Mouse (Mus musculus) left cerebral cortex, adult 8-10 months (tissue): ENCODE results near the gene Cfap45. TPM values are rescaled to one million over a fixed set of nuclear protein-coding genes. Genes with fewer than 3 reads are reported as not detected.

Source experiments
- DNase-seq, 2 experiments: peaks; one replicate each; pipeline ENCODE4 v3.0.0; 2022; ENCODE audit warnings: low spot score in 2 of 2
- total RNA-seq, 4 experiments: library from RNA; stranded (reverse); gene quantifications; 2 replicates each; pipeline ENCODE4 v1.2.4; 2022

Cfap45 gene
- total RNA-seq, 4 experiments from 2014 or later: 3.7 to 4.7 (median 4.1) TPM

DNA sequence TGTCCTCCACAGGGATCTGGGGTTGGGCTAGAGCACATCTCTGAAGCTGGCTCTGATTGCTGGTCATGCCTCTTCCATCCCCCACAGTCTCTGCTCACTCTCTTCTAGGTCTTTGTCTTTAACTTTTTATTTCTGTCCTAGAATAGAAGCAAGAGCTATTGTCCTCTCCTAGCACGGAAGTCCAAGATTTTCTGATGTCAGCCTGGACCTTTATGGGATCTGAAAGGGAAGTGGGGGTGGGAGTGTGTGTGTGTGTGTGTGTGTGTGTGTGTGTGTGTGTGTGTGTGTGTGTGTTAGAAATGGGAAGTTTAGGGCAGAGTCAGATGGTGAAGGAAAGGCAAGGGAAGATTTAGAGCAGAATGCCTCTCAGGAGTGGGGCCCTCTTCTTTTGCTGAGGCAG is 32.0 kb downstream of the Cfap45 start:
- no peak for DNase-seq

DNA sequence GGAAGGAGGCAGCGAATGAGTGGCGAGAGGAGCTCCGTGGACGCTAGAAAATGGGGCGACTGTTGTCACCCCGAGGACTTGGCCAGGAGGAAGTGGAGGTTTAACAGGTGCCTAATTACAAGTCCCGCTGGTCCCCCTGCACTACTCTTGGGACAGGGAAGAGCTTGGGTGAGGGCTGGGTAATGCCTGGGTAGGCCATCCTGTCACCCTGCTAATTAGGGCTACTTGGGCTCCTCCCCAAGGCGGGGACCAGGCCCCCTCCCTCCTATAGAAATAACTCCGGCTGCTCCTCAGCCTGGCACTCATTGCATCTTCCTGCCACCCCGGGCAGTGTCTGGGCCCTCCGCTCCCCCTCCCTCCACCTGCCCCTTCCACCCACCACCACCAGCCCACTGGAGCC is 35.0 kb downstream of the Cfap45 start, which contains the start of gene Vsig8:
TSS of gene Vsig8 (plus strand) at position 301 of the 400 bp plus-strand sequence.
- DNase-seq: no peak

- peak; percentile 39 to 65 for DNase-seq
Measured at GRCm38 (mm10) chr1:172562641-172563464, 42.3 kb downstream of the Cfap45 start.

- DNase-seq: no peak
Measured at GRCm38 (mm10) chr1:172563465-172563828, 42.8 kb downstream of the Cfap45 start.

DNA sequence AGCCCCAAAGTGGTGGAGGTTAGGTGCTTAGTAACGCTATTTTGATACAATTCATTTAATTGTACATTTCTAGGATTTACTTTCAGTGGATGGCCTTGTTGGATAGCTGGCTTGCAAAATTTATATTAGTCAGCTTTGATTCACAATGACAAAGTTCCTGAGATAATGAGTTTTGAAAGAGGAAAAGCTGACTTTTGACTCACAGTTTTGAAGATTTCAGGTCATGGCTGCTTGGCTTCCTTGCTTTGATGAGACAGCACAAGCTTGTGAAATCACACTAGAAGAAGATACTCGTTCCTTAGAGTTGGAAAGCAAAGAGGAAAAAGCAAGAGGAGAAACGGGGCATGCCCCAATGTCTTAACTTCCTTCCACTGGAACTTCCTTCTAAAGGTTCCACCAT is 45.5 kb downstream of the Cfap45 start:
- no peak for DNase-seq

- no peak for DNase-seq
Measured at GRCm38 (mm10) chr1:172567758-172568157, 47.2 kb downstream of the Cfap45 start.

DNA sequence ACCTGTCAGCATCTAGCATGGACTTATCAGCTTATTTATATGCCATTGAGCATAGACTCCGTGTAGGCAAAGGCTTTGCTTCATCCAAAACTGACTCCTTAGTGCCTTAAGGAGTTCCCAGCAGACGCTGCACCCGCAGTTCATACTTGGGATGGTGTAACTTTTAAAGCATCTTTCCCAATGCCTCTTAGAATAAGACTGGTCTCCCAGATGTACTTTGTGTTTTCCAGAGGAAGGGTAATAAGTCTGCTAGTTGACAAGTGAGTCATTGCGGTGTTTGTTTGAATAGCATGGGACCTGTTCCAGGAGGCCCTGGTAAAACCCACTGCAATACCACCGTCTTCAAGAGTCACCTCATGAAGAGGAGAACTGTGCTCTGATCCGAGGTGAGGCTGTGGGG is 59.5 kb downstream of the Cfap45 start:
- DNase-seq: no peak

GRCm38 (mm10) chr1:172582436-172582835 is 61.8 kb downstream of the Cfap45 start:
- DNase-seq: no peak

- no peak for DNase-seq
Measured at GRCm38 (mm10) chr1:172584271-172584670, 63.7 kb downstream of the Cfap45 start.

DNA sequence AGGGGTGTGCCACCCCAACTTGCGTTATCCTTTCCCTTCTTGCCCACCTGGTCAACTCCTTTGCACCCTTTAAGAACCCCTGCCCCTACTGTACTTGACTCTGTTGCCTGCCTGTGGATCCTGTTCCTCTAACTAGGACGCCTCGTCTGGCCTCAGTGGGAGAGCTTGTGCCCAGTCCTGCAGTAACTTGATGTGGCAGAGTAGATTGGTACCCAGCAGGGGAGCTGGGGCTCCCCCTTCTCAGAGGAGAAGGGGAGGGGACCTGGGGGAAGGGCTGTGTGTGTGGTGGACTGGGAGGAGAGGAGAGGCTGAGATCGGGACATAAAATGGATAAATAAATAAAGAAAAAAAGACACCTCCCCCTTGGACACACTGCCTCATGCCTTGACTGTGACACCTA is 64.4 kb downstream of the Cfap45 start:
- no peak for DNase-seq

DNA sequence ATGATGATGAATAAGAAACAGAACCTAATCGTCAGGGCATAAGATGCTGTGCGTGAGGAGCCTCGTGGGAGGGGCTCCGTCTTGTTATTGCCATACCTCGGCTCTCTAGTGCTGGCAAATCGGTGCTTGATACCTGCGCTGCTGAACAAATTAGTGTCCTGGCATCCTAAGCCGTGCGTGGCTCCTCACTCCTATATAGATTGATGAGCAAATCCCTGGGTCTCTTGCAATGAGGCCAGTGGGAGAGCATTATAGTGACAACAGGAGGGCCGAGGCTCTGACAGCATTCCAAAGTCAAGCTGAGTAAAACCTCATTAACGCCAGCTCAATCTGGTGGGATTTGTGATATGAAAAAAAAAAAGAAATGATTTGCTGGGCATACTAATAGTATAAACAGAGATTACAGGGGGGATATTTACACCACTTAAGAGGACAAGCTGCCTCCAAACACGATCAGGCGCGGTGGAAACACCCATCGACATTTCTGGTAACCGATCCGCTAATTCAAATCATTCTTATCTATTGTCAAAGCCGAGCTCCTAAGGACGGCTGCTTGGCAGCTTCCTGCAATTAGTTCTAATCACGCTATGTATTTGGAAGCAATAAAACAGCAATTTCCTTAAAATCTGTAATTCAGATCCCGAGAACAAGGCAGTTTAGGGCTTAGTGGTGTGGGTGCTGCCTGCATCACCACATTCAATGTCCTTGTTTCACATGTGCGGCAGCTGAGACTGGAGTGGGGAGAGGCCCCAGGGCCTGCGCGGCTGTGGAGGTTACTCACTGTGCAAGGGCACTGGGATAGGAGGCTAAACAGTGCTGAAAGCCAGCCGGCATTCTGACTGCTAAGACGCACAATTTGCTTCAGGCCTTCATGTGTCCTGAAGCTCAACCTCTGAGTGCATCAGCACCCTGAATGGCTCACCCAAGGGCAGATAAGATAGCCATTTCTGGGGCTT is 65.3 kb downstream of the Cfap45 start:
- no peak for DNase-seq

GRCm38 (mm10) chr1:172590385-172590784 is 69.8 kb downstream of the Cfap45 start, which contains the start of gene Slamf8:
Gene Slamf8 (minus strand): TSS chr1:172590568.
- no peak for DNase-seq

DNA sequence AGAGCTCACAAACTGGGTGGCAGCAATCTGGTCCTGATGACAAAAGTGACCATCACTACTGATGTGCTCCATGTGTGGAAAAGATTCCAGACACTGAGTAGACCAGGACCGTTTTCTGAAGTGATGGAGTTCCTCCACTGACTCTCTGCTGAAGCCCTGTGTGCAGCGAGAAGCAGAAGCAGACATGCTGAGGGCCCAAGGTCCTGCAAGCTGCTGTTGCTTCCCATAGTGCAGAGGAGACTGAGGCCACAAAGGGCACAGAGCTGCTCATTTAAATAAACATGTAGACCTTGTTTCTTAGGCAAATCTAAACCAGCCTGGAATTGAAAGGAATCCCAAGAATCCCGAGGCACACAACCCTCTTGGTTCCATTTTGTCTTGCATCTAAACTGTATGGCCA is 72.7 kb downstream of the Cfap45 start:
- DNase-seq: no peak

GRCm38 (mm10) chr1:172593956-172594355 is 73.4 kb downstream of the Cfap45 start:
- DNase-seq: no peak

DNA sequence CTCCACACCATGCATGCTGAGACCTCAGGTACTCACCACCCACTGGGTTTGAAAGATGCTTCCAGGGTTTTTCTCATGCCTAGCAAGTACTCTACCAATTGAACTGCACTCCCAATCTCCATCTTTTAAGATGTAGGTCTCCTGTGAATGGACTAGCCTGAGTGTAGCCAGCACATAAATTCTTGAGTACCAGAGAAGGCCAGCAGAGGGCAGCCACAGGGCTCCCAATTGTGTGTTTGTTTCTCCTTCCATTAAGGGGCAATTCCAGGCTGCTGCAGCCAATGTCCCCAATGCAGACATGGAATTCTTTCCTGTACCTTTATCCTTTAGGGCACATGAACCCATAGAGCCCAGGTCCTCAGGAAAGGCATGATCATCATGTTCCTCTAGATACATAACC is 73.9 kb downstream of the Cfap45 start:
- no peak for DNase-seq

Other genes starting within 250 kb of the Cfap45 start
- 100 to 1,000 TPM; 623 to 677 (median 661) TPM for gene Atp1a2, start 222.7 kb upstream of the Cfap45 start, total RNA-seq
- gene Kcnj9, start 191.5 kb upstream of the Cfap45 start, total RNA-seq: 100 to 1,000 TPM; 109 to 120 (median 112) TPM
- 100 to 1,000 TPM in 3 of 4 experiments, 10 to 100 TPM in 1; 98.2 to 130 (median 113) TPM for gene Kcnj10, start 179.6 kb upstream of the Cfap45 start, total RNA-seq
- 1 to 10 TPM; 8.0 to 8.7 (median 8.1) TPM for gene Pigm, start 144.3 kb upstream of the Cfap45 start, total RNA-seq
- gene Slamf9, start 45.4 kb upstream of the Cfap45 start, total RNA-seq: 1 to 10 TPM in 3 of 4 experiments, under 1 TPM in 1; 0.27 to 5.6 (median 3.3) TPM
- gene Igsf9, start 39.0 kb upstream of the Cfap45 start, total RNA-seq: 1 to 10 TPM; 5.2 to 9.1 (median 7.9) TPM
- gene Tagln2, start 20.8 kb upstream of the Cfap45 start, total RNA-seq: 10 to 100 TPM in 3 of 4 experiments, 1 to 10 TPM in 1; 9.6 to 15.4 (median 12.5) TPM
- under 1 TPM; 0.32 to 0.67 (median 0.57) TPM for gene Vsig8, start 35.1 kb downstream of the Cfap45 start, total RNA-seq
- under 1 TPM in 2 of 4 experiments, not detected in 2; 0.23 to 0.32 TPM for gene Slamf8, start 69.8 kb downstream of the Cfap45 start, total RNA-seq
- not detected for gene Fcrl6, start 81.8 kb downstream of the Cfap45 start, total RNA-seq
- gene Dusp23, start 112.2 kb downstream of the Cfap45 start, total RNA-seq: 1 to 10 TPM; 4.3 to 6.3 (median 5.5) TPM
- gene Crp, start 177.3 kb downstream of the Cfap45 start, total RNA-seq: not detected